8 mouse cellular contexts compared by ENCODE assay signal in the genomic region with DNA sequence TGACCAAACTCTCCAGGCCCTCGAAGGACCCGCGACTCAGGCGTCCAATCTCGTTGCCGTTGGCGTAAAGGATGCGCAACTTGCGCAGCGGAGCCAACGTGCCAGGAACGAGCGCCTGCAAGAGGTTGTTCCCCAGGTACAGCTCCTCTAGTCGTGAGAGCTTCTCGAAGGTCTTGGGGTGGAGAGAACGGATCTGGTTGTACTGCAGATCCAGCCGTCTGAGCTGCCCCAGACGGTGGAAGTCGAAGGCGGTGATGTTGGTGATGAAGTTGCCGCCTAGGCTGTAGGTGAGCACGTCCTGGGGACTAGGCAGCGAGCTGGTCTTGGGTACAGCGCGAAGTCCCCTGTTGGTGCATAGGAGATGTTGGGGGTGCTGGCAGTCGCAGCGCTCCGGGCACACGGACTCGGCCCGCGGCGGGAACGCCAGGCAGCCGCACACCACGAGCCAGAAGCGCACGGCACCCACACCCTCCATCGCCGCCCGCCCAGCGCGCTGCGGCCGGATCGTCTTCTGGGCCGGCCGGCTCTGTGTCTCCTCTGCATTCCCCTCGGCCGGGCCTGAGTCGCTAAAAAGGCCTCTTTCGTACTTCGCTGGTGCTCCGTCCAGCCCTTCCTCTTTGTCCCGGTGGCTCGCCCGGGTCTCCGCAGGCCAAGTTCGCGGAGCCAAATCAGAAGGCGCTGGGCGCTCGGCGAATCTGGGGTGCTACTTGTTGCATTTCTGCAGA. TPM values are rescaled to one million over a fixed set of nuclear protein-coding genes. Genes with fewer than 3 reads are reported as not detected.
A peak's percentile ranks its signal among the peaks of the same experiment; 100 is the strongest.
DNase-seq lines count a peak whose midpoint lies in the region; ATAC-seq lines count a peak whose summit lies in the region.

No protein-coding gene starts in this region.

- peak; percentile 26 for ATAC-seq in granulocyte monocyte progenitor cell, adult 5-6 weeks (replicated peaks; ENCODE audit: poor library complexity, severe bottlenecking)
- ATAC-seq in megakaryocyte progenitor cell, adult 5-6 weeks (replicated peaks; ENCODE audit: poor library complexity): 0 out of 2 replicates have a peak, but pooled peaks have one; percentile 10

- peak; percentile 38 to 53 for DNase-seq in layer of hippocampus, postnatal 10 days (ENCODE audit: low spot score in 2 of 2)
- DNase-seq in layer of hippocampus, adult 9-11 months: no peak
- DNase-seq in cerebellum, postnatal 14 days: peak; percentile 36 to 55
- peak; percentile 49 for DNase-seq in kidney, postnatal 14 days
- DNase-seq in testis, postnatal 10 days (ENCODE audit: low spot score): peak; percentile 69
- no peak for DNase-seq in spleen, postnatal 36 days (ENCODE audit: low spot score in 2 of 2)

RNA-seq across cellular contexts. Expression of gene Tril, which starts 0.7 kb away (rescaled TPM):
- 10 to 100 TPM; 70.0 to 72.0 TPM for total RNA-seq in layer of hippocampus, postnatal 10 days (2021)
- not detected in 2 replicates for total RNA-seq in granulocyte monocyte progenitor cell, adult 5-6 weeks (2014; fragmentation: Nextera tagmentation)
- not detected in 2 replicates for total RNA-seq in granulocyte monocyte progenitor cell, adult 5-6 weeks (2017)
- total RNA-seq in megakaryocyte progenitor cell, adult 5-6 weeks (2015): not detected in 2 replicates
- total RNA-seq in megakaryocyte progenitor cell, adult 5-6 weeks (2017): not detected in 2 replicates

Comparison
In these comparisons a context has a peak if more than half of its experiments do, and no peak if none do; other contexts are left out.
1. DNase-seq: peak in layer of hippocampus, postnatal 10 days (2 of 2), cerebellum, postnatal 14 days (2 of 2), kidney, postnatal 14 days (single experiment) and testis, postnatal 10 days (single experiment); none in layer of hippocampus, adult 9-11 months (single experiment) and spleen, postnatal 36 days (0 of 2).
2. RNA of gene Tril, which starts 0.7 kb away (total RNA-seq): 70.0 to 72.0 TPM in layer of hippocampus, postnatal 10 days; not detected in granulocyte monocyte progenitor cell, adult 5-6 weeks and not detected in megakaryocyte progenitor cell, adult 5-6 weeks; every median in the first group is over 10 times any median in the second.